Mouse (Mus musculus) urinary bladder, postnatal 4 days (tissue): ENCODE results near the gene Frk.
"Not testable (repeated sequence)": the region's sequence is repeated elsewhere in the genome, so short reads cannot be mapped to it uniquely, and the experiment has no call there.

ENCODE experiments used
- DNase-seq, 2 experiments: peaks; one replicate each; pipeline ENCODE4 v3.0.0; 2021 to 2022; ENCODE audit warnings: low spot score in 2 of 2

Gene Frk

DNA sequence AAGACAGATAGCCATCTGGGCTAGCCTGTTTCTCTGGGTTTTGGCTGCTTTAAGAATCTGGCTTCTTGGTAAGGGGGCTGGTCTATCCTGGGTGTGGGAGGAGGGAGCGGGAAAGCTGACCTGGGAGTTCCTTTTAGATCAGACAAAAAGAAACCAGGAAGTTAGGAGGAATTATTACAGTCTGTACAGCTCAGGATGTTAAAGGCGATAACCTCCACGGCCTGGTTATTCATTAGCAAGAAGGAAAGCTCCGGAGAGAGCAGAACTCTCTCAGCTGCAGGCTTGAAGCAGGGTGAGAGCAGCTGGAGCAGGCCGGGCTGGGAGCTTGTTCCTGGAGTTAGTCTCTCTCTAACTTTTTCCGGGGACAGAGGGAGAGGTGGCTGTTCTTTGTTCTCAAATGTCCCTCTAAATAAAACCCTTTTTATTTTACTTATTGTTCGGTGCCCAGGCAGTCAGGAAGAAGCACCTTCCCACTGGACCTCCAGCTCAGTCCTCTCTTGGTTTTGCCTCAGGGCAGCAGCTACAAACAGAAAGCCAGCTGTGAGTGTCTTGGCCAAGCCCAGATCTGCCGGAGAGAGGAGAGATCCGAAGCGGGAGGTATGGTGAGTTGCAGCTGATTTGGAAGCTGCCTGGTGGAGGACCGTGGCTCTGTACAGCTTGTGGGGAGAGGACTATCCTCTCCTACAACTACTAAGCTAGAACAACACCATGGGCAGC is at the start of gene Frk:
Gene Frk (plus strand): TSS at position 103 of the 717 bp plus-strand sequence.
- peak in 1 of 2 experiments; percentile 36 for DNase-seq

DNA sequence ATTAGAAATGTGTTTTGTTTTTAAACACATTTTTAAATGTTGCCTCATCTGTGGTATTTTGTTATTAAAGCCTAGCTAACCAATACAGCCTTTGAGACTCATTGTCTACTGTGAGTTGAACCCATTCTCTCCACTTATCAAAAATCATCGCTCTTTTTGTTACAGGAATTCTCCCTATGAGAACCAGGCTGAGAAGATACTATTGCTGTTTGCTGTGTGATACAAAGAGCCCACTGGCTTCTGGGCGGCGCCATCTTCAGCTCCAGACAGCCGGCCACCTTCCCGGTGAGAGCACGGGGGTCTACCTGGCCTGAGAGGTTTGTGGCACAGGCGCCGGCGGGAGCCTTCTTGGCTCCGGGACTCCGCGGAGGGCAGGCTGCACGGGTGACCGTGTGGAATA is 49.0 kb upstream of the Frk start:
- not testable (repeated sequence) for DNase-seq

DNA sequence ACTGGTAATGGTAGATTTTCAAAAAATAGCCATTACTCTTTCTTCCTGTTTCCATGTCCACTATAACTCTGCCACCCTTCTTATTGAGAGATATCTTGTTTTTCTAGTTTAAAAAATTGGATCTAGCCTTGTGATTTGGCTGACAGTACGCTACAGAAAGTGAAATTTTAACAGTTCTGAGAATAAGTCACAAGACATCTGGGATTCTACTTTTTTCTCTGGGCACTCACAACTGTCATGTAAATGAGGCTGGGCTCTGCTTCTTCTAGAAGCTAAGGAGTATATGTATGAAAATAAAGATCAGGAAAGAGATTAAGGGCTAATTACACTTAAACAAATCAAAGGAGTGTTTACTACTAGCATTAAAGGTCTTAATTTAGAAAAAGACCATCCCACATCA is 33.7 kb upstream of the Frk start:
- no peak for DNase-seq

DNA sequence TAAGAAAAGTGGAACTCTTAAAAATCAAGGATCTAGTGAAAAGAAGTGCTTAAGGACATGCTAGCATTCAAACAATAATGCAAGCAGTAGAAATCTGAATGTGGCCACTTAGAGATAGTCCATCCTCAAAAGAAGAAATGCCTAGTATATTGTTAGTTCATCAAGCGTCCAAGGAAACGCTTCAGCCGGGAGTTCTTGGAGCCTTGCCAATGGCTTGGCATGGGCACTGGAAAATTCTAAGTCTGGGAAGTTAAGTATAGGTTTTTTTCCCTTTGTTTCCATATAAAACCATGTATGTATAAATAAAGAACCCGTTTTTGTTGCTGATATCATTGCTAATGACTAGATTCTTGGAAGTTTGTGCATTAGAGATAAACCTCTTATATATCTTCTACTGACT is 21.7 kb upstream of the Frk start:
- no peak for DNase-seq

DNA sequence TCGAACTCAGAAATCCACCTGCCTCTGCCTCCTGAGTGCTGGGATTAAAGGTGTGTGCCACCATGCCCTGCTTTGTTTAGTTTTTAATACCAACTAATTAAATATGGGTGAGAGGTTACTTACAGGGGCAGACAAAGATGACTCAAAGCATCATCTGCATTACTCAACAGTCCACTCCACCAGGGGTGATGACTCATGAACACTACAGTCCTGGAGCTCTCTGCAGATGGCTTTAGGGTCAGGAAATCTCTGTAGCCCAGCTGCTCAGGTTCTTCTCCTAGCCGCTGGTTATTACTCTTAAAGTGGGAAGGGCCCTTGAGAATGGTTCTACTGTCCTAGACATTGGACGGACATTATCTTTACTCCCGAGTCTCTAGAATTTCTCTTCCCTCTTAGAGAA is 18.9 kb upstream of the Frk start:
- no peak for DNase-seq

DNA sequence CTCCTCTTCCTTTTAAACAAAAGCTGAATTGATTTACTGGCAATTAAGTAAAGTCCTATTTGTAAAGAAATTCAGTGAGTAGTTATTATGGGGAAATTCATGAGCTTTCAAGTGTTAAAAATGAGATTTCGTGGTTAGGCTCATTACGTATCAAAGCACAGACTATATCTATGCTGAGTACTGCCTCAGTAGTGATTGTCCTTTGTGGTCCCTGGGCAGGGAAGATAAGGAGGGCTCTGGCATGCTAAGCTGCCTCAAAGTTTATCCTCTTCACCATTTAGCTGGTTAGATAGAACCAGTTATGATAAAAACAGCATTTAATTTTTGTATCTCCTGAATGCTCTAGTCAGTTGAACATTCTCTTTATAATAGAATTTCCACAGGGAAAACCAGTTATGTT is 14.2 kb upstream of the Frk start:
- DNase-seq = no peak

DNA sequence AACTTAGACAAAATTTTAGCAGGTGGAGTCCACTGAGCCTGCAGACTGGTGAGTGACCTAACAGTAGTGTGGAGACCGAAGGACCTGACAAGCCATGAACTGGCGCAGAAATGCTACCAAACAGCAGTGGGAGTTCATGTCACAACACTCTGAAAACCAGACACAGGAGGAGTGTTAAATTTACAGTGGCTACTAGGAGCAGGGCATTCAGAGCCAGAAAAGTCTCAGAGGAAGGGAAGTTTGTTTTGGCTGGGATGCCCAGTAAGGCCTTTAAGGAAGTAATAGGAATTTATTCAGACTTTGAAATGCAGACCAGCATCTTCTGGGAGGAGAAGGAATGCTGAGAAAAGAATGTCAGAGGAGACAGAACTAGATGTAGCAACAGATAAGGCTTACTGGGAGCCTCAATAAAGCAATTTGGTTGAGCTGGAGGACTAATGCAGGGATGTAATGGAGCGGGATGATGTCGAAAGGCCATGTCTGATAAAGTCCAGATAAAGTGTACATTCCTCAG is 3.2 kb upstream of the Frk start:
- DNase-seq = no peak

DNA sequence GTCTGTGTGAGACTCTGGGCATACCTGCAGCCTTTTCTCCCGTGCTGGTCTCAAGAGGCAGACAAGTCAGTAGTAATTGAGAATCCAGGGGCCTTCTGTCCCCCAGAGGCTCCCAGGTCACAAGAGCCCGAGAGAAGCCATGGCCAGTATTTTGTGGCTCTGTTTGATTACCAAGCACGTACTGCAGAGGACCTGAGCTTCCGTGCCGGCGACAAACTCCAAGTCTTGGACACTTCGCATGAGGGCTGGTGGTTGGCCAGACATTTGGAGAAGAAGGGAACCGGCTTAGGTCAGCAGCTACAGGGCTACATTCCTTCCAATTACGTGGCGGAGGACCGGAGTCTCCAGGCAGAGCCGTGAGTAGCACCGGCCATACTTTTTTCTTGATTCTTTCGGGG is 814 bp downstream of the Frk start:
- DNase-seq = peak in 1 of 2 experiments; percentile 25

DNA sequence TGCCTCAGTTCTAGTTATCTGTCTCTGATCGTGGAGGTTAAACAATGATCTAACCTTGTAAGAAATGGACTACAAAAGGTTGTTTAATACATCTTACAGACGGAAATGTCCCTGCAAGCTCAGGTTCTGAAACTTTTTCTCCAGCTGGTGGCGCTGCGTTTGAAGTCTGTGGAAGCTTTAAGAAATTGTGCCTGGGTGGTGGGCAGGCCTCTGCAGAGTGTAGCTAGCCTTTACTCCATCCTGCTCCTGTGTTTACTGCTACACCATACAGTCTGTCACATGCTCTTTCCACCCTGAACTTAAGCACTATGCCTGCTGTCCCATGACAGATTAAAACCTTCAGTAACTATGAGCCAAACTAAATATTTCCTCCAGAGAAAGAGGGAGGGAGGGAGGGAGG is 1.9 kb downstream of the Frk start:
- DNase-seq = no peak

DNA sequence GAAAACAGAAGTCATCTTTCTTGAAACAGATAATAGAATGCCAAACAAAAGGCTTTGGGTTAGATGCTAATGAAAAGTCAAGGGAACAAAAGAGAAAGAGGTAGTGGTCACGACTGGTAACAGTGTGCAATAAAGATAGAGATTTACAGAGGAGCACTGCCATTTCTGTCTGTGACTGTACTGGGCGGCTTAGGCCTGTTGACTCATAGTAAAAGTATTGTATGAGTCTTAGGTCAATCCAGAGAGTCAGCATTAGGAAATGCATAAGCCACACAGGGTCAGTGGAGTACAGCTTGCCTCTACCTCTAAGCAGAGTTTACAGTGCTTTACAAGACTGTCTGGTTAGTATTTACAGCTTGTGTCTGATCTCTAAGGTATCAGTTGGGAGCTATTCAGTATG is 24.6 kb downstream of the Frk start:
- no peak for DNase-seq

DNA sequence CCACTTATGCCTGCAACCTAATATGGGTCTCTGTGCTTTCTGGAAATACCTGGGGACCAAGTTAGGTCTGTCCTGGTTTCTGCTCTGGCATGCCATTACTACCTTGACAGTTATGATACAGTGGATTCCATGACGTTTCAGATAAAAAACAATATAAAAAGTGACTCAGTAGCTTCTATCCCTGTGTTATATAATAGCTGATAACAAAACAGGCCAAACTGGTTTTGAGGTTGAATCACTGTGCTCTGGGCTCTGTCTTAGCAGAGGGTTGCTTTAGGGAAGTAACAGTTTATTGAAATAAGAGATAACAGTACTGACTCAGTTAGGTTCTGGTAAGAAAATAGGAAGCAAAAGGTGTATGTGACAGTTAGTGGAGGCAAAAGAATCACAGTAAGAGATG is 25.4 kb downstream of the Frk start:
- DNase-seq = no peak

DNA sequence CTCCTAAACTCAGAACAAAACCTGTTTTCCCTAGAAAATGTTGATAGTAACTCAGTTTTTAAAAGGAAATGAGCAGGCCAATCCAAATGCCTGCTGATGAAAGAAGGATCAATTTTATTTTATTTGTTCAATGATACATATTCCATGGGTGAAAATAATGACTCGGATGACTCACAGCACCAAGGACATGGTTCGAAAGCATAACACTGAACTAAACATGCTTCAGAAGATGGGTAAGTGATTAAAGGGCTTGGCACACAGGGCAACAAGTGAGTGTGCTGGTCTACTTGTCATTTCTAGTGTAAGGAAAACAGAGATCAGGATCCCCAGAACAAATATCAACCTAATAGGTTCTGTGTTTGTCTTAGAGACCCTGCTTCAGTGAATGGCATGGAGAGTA is 26.1 kb downstream of the Frk start:
- no peak for DNase-seq

DNA sequence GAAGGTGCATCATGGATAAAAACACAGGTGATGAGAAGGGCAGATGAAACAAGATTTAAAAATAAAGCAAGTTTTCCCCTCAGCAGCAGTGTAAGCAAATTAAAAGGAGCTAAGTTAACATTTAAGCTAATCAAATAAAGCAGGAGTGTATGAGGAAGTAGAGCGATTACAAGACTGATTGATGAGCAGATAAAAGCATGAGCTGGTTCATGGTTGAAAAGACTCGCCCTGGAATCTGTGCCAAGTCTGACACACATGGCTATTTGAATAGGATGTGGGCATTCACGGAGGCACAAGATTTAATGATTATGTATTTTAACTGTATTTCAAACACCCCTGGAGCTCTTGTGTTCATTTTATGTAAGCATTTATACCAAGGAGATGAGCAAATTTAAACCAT is 28.0 kb downstream of the Frk start:
- no peak for DNase-seq

DNA sequence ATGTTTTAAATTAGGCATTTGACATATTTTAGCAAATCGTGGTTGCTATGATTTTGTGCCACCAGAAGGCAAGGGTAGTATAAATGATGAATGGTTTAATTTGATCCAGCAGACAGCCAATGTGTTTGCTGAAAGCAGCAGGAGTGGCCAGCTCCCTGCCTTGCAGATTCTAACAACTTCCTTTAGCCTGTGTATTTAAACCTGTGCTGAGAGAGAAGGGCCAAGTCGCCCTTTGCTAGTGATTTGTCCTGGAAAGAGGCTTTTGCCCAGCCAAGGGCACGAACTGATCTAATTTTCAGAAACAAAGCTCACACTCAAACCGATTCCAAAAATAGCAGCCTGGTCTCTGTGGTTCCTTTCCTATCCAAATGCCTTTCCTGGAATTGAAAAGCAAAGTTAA is 29.4 kb downstream of the Frk start:
- no peak for DNase-seq

DNA sequence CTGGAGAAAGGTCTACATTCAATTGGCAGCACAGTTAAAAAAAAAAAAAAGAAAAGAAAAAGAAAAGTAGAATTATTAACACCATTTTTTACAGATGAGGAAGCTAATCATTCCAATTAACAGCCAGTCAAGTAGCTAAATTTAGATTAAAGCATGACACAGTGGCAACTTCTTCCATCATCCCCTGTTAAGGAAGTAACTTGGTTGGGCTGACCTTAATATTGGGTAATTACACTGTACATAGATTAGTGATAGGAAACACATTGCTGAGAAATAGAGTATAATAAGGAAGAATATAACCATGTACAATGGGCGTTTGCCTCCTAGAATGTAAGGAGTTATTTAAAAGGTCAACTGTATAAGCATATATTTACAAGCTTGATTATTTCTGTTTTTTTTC is 42.4 kb downstream of the Frk start:
- DNase-seq = no peak

DNA sequence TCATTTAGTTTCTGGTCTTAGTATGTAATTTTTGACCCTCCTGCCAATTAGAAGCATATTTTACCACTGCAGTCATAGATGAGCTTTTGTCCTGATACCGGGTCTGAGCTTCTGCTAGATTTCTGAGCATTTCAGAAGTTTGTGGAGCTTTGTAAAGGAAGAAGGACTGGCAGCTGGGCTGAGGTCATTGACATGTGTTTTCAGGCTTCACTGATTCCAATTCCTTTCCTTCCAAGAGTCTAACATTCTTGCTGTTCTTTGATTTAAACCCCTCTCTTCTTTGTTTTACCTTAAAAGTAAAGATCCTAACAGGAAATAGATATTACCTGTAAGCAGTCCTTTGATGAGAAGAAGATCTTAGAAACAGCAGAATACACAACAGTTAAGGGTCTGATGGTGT is 48.6 kb downstream of the Frk start:
- no peak for DNase-seq

DNA sequence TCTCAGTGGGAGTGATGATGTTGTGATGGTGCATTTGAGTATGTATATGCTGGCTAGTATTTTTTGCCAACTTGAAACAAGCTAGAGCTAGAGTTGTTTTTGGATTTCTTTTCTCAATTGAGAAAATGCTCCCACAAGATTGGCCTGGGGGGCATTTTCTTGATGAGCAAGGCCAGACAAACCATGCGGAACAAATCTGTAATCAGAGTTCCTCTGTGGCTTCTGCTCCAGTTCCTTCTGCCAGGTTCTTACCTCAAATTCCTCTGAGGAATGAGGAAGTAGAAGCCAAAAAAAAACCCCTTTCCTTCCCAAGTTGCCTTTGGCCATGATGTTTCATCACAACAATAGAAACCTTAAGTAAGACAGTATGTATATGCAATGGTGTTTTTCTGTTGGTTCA is 49.3 kb downstream of the Frk start:
- no peak for DNase-seq

DNA sequence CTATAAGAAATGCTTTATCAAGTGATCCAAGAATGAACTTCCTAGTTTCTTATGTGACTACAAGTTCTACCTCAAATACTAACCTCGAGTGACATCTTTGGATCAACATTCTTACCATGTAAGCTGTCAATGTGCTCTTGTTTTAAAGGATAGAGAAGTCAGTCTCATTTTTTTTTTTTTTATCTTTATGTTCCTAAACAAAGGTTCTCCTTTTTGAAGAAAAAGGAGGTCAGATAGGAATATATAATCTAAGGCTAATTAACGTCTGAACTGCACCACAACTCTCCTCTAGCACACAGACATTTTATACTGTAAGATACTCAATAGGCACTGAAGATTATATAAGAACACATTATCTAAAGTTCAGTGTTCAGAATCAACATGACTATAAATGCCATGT is 57.5 kb downstream of the Frk start:
- DNase-seq = no peak

DNA sequence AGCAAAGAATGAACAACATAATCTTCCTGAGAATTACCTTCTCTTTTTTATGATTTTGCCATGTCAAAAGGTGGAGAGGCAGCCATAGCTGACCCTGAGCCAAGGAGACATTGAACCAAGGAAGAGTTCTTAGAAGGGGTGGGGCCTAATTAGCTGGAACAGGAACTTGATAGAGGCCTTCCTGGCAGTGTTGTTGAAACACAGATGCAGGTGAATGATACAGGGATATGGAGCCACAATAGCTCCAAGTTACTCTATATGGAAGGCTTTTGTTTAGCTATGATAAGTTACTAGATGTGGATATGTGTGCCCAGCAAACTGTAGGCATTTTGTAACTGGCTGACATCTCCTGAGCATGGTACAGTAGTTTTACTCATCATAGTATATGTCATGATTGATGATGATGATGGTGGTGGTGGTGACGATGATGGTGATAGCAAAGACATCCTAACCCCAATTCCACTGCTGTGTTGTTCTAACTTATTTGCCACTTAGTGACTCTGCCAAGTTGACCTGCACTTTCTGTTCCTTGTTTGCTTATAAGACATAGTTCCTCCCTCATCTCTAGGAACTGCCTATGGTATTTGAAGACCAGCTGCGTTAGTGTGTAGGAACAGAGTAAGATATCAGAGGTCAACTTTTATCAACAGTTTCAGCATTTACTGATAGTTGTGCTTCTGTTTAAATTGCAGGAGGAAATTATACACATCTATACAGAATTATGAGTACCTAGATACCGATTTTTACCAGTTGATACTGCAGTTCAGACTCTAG is 58.7 kb downstream of the Frk start:
- DNase-seq = no peak

DNA sequence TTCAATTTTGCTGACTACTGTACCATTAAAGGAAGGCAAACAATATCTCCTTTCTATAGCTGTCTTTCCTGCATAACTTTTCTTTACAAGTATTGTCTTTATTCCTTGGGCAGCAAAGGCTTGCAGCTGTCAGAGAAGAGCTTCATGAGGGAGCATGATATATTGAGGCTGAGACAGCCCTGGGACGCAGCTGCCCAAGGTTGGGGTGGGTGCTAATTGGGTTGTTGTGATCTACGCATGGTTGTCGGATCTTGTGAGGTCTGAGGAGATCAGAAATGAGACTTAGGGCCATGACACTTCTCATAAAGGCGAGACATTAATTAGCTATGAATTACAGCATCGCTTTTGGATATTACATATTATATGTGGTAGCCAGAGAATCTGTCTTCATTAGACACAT is 67.4 kb downstream of the Frk start:
- no peak for DNase-seq

DNA sequence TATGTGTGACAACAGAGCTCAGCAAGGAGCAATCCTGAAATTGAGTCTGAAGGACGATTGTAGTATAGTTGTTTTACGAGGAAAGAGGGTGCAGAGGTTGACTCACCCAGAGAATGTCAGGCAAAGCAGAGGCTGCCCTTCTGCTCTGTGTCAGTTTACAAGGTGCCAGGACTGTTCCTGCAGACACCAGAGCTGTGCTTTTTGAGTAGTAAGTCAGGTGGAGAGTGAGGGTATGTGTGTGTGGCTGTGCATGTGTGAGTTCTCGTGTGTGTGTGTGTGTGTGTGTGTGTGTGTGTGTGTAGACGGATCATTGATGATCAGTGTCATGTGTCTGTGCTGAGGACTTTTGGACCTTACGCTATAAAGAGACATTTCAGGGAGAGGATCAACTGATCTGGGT is 68.4 kb downstream of the Frk start:
- no peak for DNase-seq

DNA sequence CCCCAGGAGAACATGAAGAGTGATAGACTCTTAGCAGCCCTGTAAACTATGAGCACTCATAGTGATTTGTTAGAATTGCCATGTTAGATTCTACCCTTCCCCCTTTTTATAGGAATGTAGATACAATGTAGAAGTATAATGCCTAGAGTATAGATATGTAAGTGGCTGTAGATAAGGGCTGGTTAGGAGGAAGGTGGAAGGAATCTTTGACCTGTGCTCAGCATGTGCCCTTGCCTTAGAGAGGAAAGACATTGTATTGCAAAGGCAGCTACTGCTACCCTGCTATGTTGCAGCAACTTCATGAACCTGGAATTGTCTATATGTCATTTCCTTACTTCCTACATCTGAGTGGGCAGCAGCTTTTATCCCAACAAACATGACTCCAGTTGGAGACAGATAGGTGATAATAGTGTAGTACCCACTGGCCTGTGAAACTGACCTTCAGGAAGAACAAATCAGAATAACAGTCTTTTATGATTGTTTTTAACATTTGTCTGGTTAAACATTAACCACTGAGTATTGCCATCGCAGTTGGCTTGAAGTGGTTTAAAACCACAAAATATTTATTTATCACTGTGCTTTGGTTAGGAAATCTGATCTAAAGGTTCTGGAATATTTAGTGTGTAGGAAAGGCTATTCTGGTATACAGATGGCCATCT is 80.4 kb downstream of the Frk start:
- no peak for DNase-seq

DNA sequence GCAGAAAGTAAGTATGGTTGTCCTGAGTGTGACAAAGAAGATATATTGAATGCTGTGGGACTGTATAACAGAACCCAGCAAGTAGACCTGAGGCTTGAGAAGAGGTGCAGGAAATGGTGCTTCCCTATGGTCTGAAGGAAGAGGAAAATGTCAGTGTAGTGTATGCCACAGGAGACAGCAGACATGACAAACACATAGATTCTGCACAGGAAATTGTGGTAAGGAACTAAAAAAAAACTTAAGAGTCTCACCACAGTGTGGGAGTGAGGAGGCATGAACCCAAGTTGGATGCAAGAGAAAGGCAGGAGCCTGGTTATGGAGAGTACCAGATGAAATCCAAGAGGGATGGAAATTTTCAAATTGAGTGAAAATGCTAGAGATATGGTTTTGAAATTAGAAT is 132.3 kb downstream of the Frk start:
- DNase-seq = no peak
